Mouse (Mus musculus) spleen, adult 2 months (tissue): ENCODE data around the gene Atp6v0c.

ENCODE experiments used
- CTCF ChIP-seq: fragments of 200-500 bp; IDR thresholded peaks from 2 replicates; pipeline ENCODE4 v1.5.1; 2011; ENCODE audit warnings: mild to moderate bottlenecking, inconsistent platforms; ENCODE audit not compliant: insufficient read depth, insufficient read length, insufficient replicate concordance; ENCODE audit errors: extremely low read depth
- POLR2A ChIP-seq: fragments of 200-500 bp; IDR thresholded peaks from 2 replicates; pipeline ENCODE4 v1.6.1; 2011; ENCODE audit warnings: low read depth, low read length, inconsistent platforms

- TF ChIP-seq CTCF (no peak), POLR2A (no peak)
Measured at GRCm38 (mm10) chr17:24216836-24217235, 47.3 kb upstream of the Atp6v0c start.
